12 mouse cellular contexts compared by ENCODE assay signal in the genomic region with DNA sequence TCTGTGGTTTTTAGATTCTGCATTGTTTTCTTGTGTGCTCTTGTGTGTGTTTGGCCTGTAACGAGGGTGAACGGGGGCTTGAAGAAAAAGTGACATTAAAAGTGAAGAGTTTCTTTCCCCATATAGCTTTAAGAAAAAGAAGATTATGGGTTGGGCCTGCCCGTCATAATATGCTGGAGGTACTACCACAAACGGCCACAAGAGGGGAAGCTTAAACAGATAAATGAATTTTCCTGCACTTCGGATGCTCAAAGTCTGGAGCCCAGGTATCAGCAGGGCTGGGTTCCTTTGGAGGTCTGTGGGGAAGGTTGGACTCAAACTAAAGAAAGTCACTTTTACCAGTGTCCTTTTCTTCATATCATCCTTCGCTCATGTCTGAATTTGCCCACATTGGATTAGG.
A peak's percentile ranks its signal among the peaks of the same experiment; 100 is the strongest.
DNase-seq lines count a peak whose midpoint lies in the region; ATAC-seq and TF ChIP-seq lines count a peak whose summit lies in the region.
"Had no signal": no experiment of that assay in that cellular context is flagged by ENCODE, and none has a peak within 500 bp of the region (broad histone marks: within the 10 kb centered on the region; RNA-seq: fewer than 3 reads in every experiment).

No protein-coding gene starts in this region.

- DNase-seq in embryonic facial prominence, embryonic 11.5 days (ENCODE audit: low spot score), result peak; percentile 47
- DNase-seq in embryonic facial prominence, embryonic 10.5 days (ENCODE audit: low spot score), result no peak
- DNase-seq in layer of hippocampus, postnatal 10 days (ENCODE audit: low spot score in 2 of 2), result peak; percentile 45 to 53
- no peak for DNase-seq in layer of hippocampus, adult 9-11 months
- DNase-seq in thymus, postnatal 14 days, result peak; percentile 7
- no peak for DNase-seq in thymus, postnatal 36 days
- no peak for DNase-seq in stomach, postnatal 0 days (ENCODE audit: low spot score)
- DNase-seq in spleen, postnatal 36 days (ENCODE audit: low spot score in 2 of 2), result no peak
- DNase-seq: adrenal gland, postnatal 36 days had no signal

- H3K4me3 ChIP-seq in embryonic facial prominence, embryonic 11.5 days (ENCODE audit: low read depth, low read length), result no peak overlapping the region
- no peak overlapping the region for H3K4me3 ChIP-seq in embryonic facial prominence, embryonic 10.5 days
- no peak overlapping the region for H3K4me3 ChIP-seq in stomach, postnatal 0 days (ENCODE audit: low read depth, low read length)
- H3K4me3 ChIP-seq: embryonic facial prominence, embryonic 12.5 days; liver, embryonic 12.5 days had no signal

- no peaks in the 10 kb centered on the region for H3K36me3 ChIP-seq in embryonic facial prominence, embryonic 11.5 days (replicated peaks; ENCODE audit: control insufficient read depth, insufficient read depth, low read depth, low read length)
- no peaks in the 10 kb centered on the region for H3K36me3 ChIP-seq in embryonic facial prominence, embryonic 10.5 days (replicated peaks)
- no peaks in the 10 kb centered on the region for H3K36me3 ChIP-seq in stomach, postnatal 0 days (ENCODE audit: control insufficient read depth, insufficient read depth, low read length)
- H3K36me3 ChIP-seq: embryonic facial prominence, embryonic 12.5 days; liver, embryonic 12.5 days had no signal

- no peak overlapping the region for H3K9ac ChIP-seq in embryonic facial prominence, embryonic 11.5 days (replicated peaks; ENCODE audit: low read length)
- no peak overlapping the region for H3K9ac ChIP-seq in stomach, postnatal 0 days (ENCODE audit: low read length)
- H3K9ac ChIP-seq: embryonic facial prominence, embryonic 12.5 days; liver, embryonic 12.5 days had no signal

- no peak for ATAC-seq in embryonic facial prominence, embryonic 11.5 days (replicated peaks; ENCODE audit: insufficient number of reproducible peaks, low FRiP score, low TSS enrichment, low read depth)
- ATAC-seq in stomach, postnatal 0 days (ENCODE audit: low FRiP score, low TSS enrichment), result no peak
- ATAC-seq: liver, embryonic 12.5 days; midbrain, embryonic 16.5 days had no signal

- peak; percentile 58 for TF ChIP-seq CTCF in stomach, postnatal 0 days (IDR thresholded peaks at IDR 0.05; ENCODE audit: low read depth)

- H3K27ac ChIP-seq in embryonic facial prominence, embryonic 11.5 days (replicated peaks; ENCODE audit: low read depth, low read length), result no peak overlapping the region
- no peak overlapping the region for H3K27ac ChIP-seq in embryonic facial prominence, embryonic 10.5 days (replicated peaks)
- no peak overlapping the region for H3K27ac ChIP-seq in stomach, postnatal 0 days (replicated peaks)
- H3K27ac ChIP-seq: embryonic facial prominence, embryonic 12.5 days; liver, embryonic 12.5 days had no signal

- H3K27me3 ChIP-seq in embryonic facial prominence, embryonic 11.5 days (ENCODE audit: control insufficient read depth, insufficient read depth, low read length), result no peaks in the 10 kb centered on the region
- H3K27me3 ChIP-seq in embryonic facial prominence, embryonic 10.5 days (replicated peaks; ENCODE audit: low read depth, poor library complexity, severe bottlenecking), result no peaks in the 10 kb centered on the region
- no peaks in the 10 kb centered on the region for H3K27me3 ChIP-seq in stomach, postnatal 0 days (ENCODE audit: control insufficient read depth, insufficient read depth, low read length)
- H3K27me3 ChIP-seq: embryonic facial prominence, embryonic 12.5 days; liver, embryonic 12.5 days had no signal

- H3K4me1 ChIP-seq in embryonic facial prominence, embryonic 11.5 days (ENCODE audit: control insufficient read depth, insufficient read depth, low read length), result no peaks in the 10 kb centered on the region
- H3K4me1 ChIP-seq in embryonic facial prominence, embryonic 10.5 days, result no peaks in the 10 kb centered on the region
- H3K4me1 ChIP-seq in stomach, postnatal 0 days (replicated peaks; ENCODE audit: control insufficient read depth, insufficient read depth), result no peaks in the 10 kb centered on the region
- H3K4me1 ChIP-seq: embryonic facial prominence, embryonic 12.5 days; liver, embryonic 12.5 days had no signal

- TF ChIP-seq EP300 in stomach, postnatal 0 days (optimal IDR thresholded peaks at IDR 0.05), result no peak

- H3K9me3 ChIP-seq in embryonic facial prominence, embryonic 11.5 days (replicated peaks; ENCODE audit: control insufficient read depth, low read length), result no peaks in the 10 kb centered on the region
- no peaks in the 10 kb centered on the region for H3K9me3 ChIP-seq in embryonic facial prominence, embryonic 10.5 days
- no peaks in the 10 kb centered on the region for H3K9me3 ChIP-seq in stomach, postnatal 0 days (ENCODE audit: control insufficient read depth, low read length)
- H3K9me3 ChIP-seq: embryonic facial prominence, embryonic 12.5 days; liver, embryonic 12.5 days had no signal

- H3K4me2 ChIP-seq in embryonic facial prominence, embryonic 11.5 days (ENCODE audit: low read depth, low read length), result no peak overlapping the region
- H3K4me2 ChIP-seq in stomach, postnatal 0 days (replicated peaks; ENCODE audit: low read depth), result no peak overlapping the region
- H3K4me2 ChIP-seq: embryonic facial prominence, embryonic 12.5 days; liver, embryonic 12.5 days had no signal

- WGBS in embryonic facial prominence, embryonic 11.5 days, result 53% methylated on average over 6 of the region's 6 CpGs
- WGBS in embryonic facial prominence, embryonic 10.5 days, result 62% methylated on average over 6 of the region's 6 CpGs
- WGBS in stomach, postnatal 0 days, result 55% methylated on average over 6 of the region's 6 CpGs

Comparison
In these comparisons a context has a peak if more than half of its experiments do, and no peak if none do; other contexts are left out.
1. DNase-seq: peak in embryonic facial prominence, embryonic 11.5 days (single experiment), layer of hippocampus, postnatal 10 days (2 of 2) and thymus, postnatal 14 days (single experiment); none in embryonic facial prominence, embryonic 10.5 days (single experiment), layer of hippocampus, adult 9-11 months (single experiment), thymus, postnatal 36 days (0 of 2), stomach, postnatal 0 days (single experiment) and spleen, postnatal 36 days (0 of 2).